Mouse (Mus musculus): Measurements from ENCODE around the gene Nsg2. TPM values are rescaled to one million over a fixed set of nuclear protein-coding genes. Genes with fewer than 3 reads are reported as not detected.

Nsg2 gene
- polyA plus RNA-seq, 1 experiment, result 2.5 TPM

GRCm38 (mm10) chr11:32020031-32020965, 20.0 kb downstream of the Nsg2 start:
- H3K27ac ChIP-seq (ENCODE audit: control insufficient read depth, insufficient read depth, low read depth, low read length, poor library complexity), result no peak overlapping the region
- no peaks in the 10 kb centered on the region; the same call in 1 of the 2 replicates for H3K4me1 ChIP-seq (ENCODE audit: control insufficient read depth, insufficient read depth, low read length)
- no peak overlapping the region for H3K4me3 ChIP-seq (replicated peaks; ENCODE audit: control insufficient read depth, low read depth, low read length)
- 7% methylated on average over 8 of the region's 8 CpGs for WGBS
- no peak for TF ChIP-seq CTCF (IDR thresholded peaks at IDR 0.05; ENCODE audit: control insufficient read depth, insufficient read depth, low read length)
- TF ChIP-seq POLR2A (IDR thresholded peaks at IDR 0.05; ENCODE audit: borderline replicate concordance, control insufficient read depth, low read depth, low read length), result no peak

- 74% methylated on average over 5 of the region's 5 CpGs for WGBS
- H3K4me1 ChIP-seq (ENCODE audit: control insufficient read depth, insufficient read depth, low read length), result no peaks in the 10 kb centered on the region; the same call in 1 of the 2 replicates
These were observed 26.4 kb downstream of the Nsg2 start for GRCm38 (mm10) chr11:32026634-32027033.

GRCm38 (mm10) chr11:32027474-32028342, 27.4 kb downstream of the Nsg2 start:
- TF ChIP-seq POLR2A (IDR thresholded peaks at IDR 0.05; ENCODE audit: borderline replicate concordance, control insufficient read depth, low read depth, low read length) (no peak), CTCF (IDR thresholded peaks at IDR 0.05; ENCODE audit: control insufficient read depth, insufficient read depth, low read length) (no peak)
- no peak overlapping the region for H3K27ac ChIP-seq (ENCODE audit: control insufficient read depth, insufficient read depth, low read depth, low read length, poor library complexity)

More at GRCm38 (mm10) chr11:32026634-32027033, 26.4 kb downstream of the Nsg2 start:
- Histone ChIP-seq H3K4me3 (replicated peaks; ENCODE audit: control insufficient read depth, low read depth, low read length) (no peak overlapping the region), H3K27ac (ENCODE audit: control insufficient read depth, insufficient read depth, low read depth, low read length, poor library complexity) (no peak overlapping the region)
- TF ChIP-seq POLR2A (IDR thresholded peaks at IDR 0.05; ENCODE audit: borderline replicate concordance, control insufficient read depth, low read depth, low read length) (no peak), CTCF (IDR thresholded peaks at IDR 0.05; ENCODE audit: control insufficient read depth, insufficient read depth, low read length) (no peak)

GRCm38 (mm10) chr11:32028605-32029004, 28.3 kb downstream of the Nsg2 start:
- no peaks in the 10 kb centered on the region; the same call in 1 of the 2 replicates for H3K4me1 ChIP-seq (ENCODE audit: control insufficient read depth, insufficient read depth, low read length)
- H3K27ac ChIP-seq (ENCODE audit: control insufficient read depth, insufficient read depth, low read depth, low read length, poor library complexity), result no peak overlapping the region
- no peak for TF ChIP-seq POLR2A (IDR thresholded peaks at IDR 0.05; ENCODE audit: borderline replicate concordance, control insufficient read depth, low read depth, low read length)
- TF ChIP-seq CTCF (IDR thresholded peaks at IDR 0.05; ENCODE audit: control insufficient read depth, insufficient read depth, low read length), result no peak
- WGBS, result 34% methylated on average over 3 of the region's 3 CpGs
- no peak overlapping the region for H3K4me3 ChIP-seq (replicated peaks; ENCODE audit: control insufficient read depth, low read depth, low read length)

More at GRCm38 (mm10) chr11:32027474-32028342, 27.4 kb downstream of the Nsg2 start:
- 62% methylated on average over 7 of the region's 7 CpGs for WGBS
- Histone ChIP-seq H3K4me3 (replicated peaks; ENCODE audit: control insufficient read depth, low read depth, low read length) (no peak overlapping the region), H3K4me1 (ENCODE audit: control insufficient read depth, insufficient read depth, low read length) (no peaks in the 10 kb centered on the region; the same call in 1 of the 2 replicates)

GRCm38 (mm10) chr11:32029356-32029755, 29.1 kb downstream of the Nsg2 start:
- Histone ChIP-seq H3K4me3 (replicated peaks; ENCODE audit: control insufficient read depth, low read depth, low read length) (no peak overlapping the region), H3K27ac (ENCODE audit: control insufficient read depth, insufficient read depth, low read depth, low read length, poor library complexity) (no peak overlapping the region), H3K4me1 (ENCODE audit: control insufficient read depth, insufficient read depth, low read length) (no peaks in the 10 kb centered on the region; the same call in 1 of the 2 replicates)
- 74% methylated on average over 5 of the region's 5 CpGs for WGBS
- TF ChIP-seq CTCF (IDR thresholded peaks at IDR 0.05; ENCODE audit: control insufficient read depth, insufficient read depth, low read length), result no peak
- no peak for TF ChIP-seq POLR2A (IDR thresholded peaks at IDR 0.05; ENCODE audit: borderline replicate concordance, control insufficient read depth, low read depth, low read length)

- Histone ChIP-seq H3K4me1 (ENCODE audit: control insufficient read depth, insufficient read depth, low read length) (no peaks in the 10 kb centered on the region; the same call in 1 of the 2 replicates), H3K27ac (ENCODE audit: control insufficient read depth, insufficient read depth, low read depth, low read length, poor library complexity) (no peak overlapping the region), H3K4me3 (replicated peaks; ENCODE audit: control insufficient read depth, low read depth, low read length) (no peak overlapping the region)
- TF ChIP-seq POLR2A (IDR thresholded peaks at IDR 0.05; ENCODE audit: borderline replicate concordance, control insufficient read depth, low read depth, low read length) (no peak), CTCF (IDR thresholded peaks at IDR 0.05; ENCODE audit: control insufficient read depth, insufficient read depth, low read length) (no peak)
- 26% methylated on average over 4 of the region's 4 CpGs for WGBS
These were observed 31.1 kb downstream of the Nsg2 start for GRCm38 (mm10) chr11:32031396-32031795.

- no peak overlapping the region for H3K4me3 ChIP-seq (replicated peaks; ENCODE audit: control insufficient read depth, low read depth, low read length)
- 73% methylated on average over 9 of the region's 9 CpGs for WGBS
- TF ChIP-seq CTCF (IDR thresholded peaks at IDR 0.05; ENCODE audit: control insufficient read depth, insufficient read depth, low read length), result no peak
- no peak overlapping the region for H3K27ac ChIP-seq (ENCODE audit: control insufficient read depth, insufficient read depth, low read depth, low read length, poor library complexity)
- H3K4me1 ChIP-seq (ENCODE audit: control insufficient read depth, insufficient read depth, low read length), result no peaks in the 10 kb centered on the region; the same call in 1 of the 2 replicates
These were observed 31.8 kb downstream of the Nsg2 start for GRCm38 (mm10) chr11:32032053-32032452.

GRCm38 (mm10) chr11:32035831-32036230, 35.6 kb downstream of the Nsg2 start:
- Histone ChIP-seq H3K27ac (ENCODE audit: control insufficient read depth, insufficient read depth, low read depth, low read length, poor library complexity) (no peak overlapping the region), H3K4me3 (replicated peaks; ENCODE audit: control insufficient read depth, low read depth, low read length) (no peak overlapping the region), H3K4me1 (ENCODE audit: control insufficient read depth, insufficient read depth, low read length) (no peaks in the 10 kb centered on the region)
- TF ChIP-seq POLR2A (IDR thresholded peaks at IDR 0.05; ENCODE audit: borderline replicate concordance, control insufficient read depth, low read depth, low read length) (no peak), CTCF (IDR thresholded peaks at IDR 0.05; ENCODE audit: control insufficient read depth, insufficient read depth, low read length) (no peak)
- WGBS, result 82% methylated on average over 5 of the region's 5 CpGs
